Mouse (Mus musculus) liver, embryonic 14.5 days (tissue): ENCODE measurements around the gene Zfp865.

ENCODE experiments used
- CTCF ChIP-seq: IDR thresholded peaks from 2 replicates; pipeline ENCODE4 v1.5.1; 2016; ENCODE audit warnings: antibody characterized with exemption, low read depth, control low read depth
- EP300 ChIP-seq: IDR thresholded peaks from 2 replicates; pipeline ENCODE4 v1.6.1; 2016; ENCODE audit warnings: antibody characterized with exemption, low read depth

GRCm38 (mm10) chr7:5029543-5029942, 9.4 kb downstream of the Zfp865 start:
- TF ChIP-seq CTCF (no peak), EP300 (no peak)
